Mouse (Mus musculus): ENCODE measurements around the gene Ywhah. TPM values are rescaled to one million over a fixed set of nuclear protein-coding genes. Genes with fewer than 3 reads are reported as not detected.

Ywhah gene
- polyA plus RNA-seq, 1 experiment from 2014 or later: 595 TPM

Other genes starting within 250 kb of the Ywhah start
- gene Pisd, start 233.2 kb upstream of the Ywhah start, polyA plus RNA-seq (2015; fragmentation: Nextera tagmentation; extraction: Ambion mirVana): 95.0 and 98.8 TPM in 2 replicates
- gene Gm20671, start 191.7 kb upstream of the Ywhah start, polyA plus RNA-seq (2015; fragmentation: Nextera tagmentation; extraction: Ambion mirVana): not detected in 2 replicates
- 15.4 and 17.5 TPM in 2 replicates for gene Prr14l, start 164.6 kb upstream of the Ywhah start, polyA plus RNA-seq (2015; fragmentation: Nextera tagmentation; extraction: Ambion mirVana)
- gene Depdc5, start 155.1 kb upstream of the Ywhah start, polyA plus RNA-seq (2015; fragmentation: Nextera tagmentation; extraction: Ambion mirVana): 35.6 and 35.7 TPM in 2 replicates
- not detected in 2 replicates for gene Slc5a1, start 85.4 kb downstream of the Ywhah start, polyA plus RNA-seq (2015; fragmentation: Nextera tagmentation; extraction: Ambion mirVana)
- gene Spon2, start 199.6 kb downstream of the Ywhah start, polyA plus RNA-seq (2015; fragmentation: Nextera tagmentation; extraction: Ambion mirVana): 3.1 TPM in 2 replicates